Mouse (Mus musculus): Measurements from ENCODE around the gene Ptpn12. TPM values are rescaled to one million over a fixed set of nuclear protein-coding genes. Genes with fewer than 3 reads are reported as not detected.

Ptpn12 gene
- total RNA-seq (2015; ENCODE audit: low replicate concordance) (34.9 and 36.7 TPM in 2 replicates), total RNA-seq (2017; ENCODE audit: low replicate concordance) (26.5 and 31.1 TPM in 2 replicates)

DNA sequence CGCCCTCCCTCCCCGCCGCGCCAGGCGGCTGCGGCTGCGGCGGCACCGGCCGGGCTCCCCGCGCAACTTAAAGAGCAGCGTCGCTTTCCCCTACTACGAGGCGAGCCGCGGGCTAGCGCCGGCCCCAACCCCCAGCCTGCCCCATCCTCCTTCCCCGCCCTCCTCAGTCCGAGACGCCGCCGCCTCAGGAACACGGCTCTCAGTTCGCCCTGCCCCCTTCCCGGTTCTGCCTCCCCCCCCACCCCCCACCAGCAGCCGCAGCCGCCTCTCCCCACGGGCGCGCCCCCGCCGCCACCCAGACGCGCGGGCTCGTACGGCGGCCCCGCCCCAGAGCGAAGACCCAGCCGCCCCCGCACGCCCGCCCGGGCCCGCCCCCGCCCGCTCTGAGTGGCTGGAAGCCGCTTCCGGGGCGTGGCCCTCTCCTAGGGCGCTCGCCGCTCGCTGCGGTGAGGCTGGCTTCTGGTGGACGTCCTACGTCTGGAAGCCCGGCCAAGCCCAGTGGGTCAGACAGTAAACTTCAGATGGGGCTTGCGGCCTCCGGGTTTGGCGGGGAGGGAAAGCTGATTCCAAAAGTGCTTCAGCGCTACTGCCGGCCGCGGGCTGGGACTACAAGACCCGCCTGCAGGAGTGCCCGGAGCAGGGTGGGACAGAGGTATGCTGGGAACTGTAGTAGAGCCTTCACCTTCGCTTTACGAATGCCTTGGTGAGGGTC lies at the start of gene Ptpn12:
TSS of gene Ptpn12 (minus strand) at position 92 of the 712 bp plus-strand sequence.
- ATAC-seq (replicated peaks; ENCODE audit: low FRiP score, poor library complexity, severe bottlenecking) = peak; percentile 92

DNA sequence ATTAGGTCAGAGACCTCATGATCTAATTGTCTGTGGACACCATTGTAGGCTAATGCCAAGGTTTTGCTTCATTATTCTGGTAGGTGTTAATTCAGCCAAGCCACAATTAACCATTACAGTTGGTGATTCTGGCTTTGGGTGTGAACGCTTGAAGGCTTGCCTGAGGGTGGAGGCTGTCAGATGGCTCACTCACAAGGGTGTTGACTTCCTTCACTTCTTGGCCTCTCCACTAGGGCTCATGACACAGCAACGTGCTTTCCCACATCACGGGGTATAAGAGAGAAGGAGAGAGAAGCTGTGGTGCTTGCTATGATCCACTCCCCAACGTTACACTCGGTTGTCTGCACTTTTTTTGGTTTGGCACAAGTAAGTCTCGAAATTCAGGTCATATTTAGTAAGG lies 35.5 kb upstream of the Ptpn12 start:
- ATAC-seq (replicated peaks; ENCODE audit: low FRiP score, poor library complexity, severe bottlenecking) = no peak

- ATAC-seq (replicated peaks; ENCODE audit: low FRiP score, poor library complexity, severe bottlenecking) = no peak
Observed at GRCm38 (mm10) chr5:21057217-21057616, 1.5 kb upstream of the Ptpn12 start.

DNA sequence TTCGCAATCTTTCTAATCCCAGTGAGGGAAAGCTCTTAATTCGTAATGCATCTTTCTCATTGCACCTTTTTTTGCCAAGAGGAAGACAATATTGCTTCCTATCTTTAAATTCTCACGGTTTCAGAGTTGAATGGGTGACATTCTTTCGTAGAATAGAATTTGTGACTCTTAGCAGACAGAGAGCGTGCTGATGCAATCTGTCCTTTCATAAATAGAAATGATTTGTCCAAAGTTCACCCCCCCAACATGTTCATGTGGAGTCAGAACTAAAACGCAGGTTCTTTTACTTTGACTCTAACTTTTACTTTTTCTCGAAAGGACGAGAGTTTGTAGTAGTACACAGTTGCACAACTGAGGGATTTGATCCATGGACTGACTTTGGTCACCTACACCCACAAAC lies 884 bp upstream of the Ptpn12 start:
- no peak for ATAC-seq (replicated peaks; ENCODE audit: low FRiP score, poor library complexity, severe bottlenecking)

GRCm38 (mm10) chr5:21055071-21055819 lies 466 bp downstream of the Ptpn12 start:
- ATAC-seq (replicated peaks; ENCODE audit: low FRiP score, poor library complexity, severe bottlenecking) = peak; percentile 23

GRCm38 (mm10) chr5:21054472-21055070 lies 1.1 kb downstream of the Ptpn12 start:
- ATAC-seq (replicated peaks; ENCODE audit: low FRiP score, poor library complexity, severe bottlenecking) = 0 out of 2 replicates have a peak, but pooled peaks have one; percentile 3

DNA sequence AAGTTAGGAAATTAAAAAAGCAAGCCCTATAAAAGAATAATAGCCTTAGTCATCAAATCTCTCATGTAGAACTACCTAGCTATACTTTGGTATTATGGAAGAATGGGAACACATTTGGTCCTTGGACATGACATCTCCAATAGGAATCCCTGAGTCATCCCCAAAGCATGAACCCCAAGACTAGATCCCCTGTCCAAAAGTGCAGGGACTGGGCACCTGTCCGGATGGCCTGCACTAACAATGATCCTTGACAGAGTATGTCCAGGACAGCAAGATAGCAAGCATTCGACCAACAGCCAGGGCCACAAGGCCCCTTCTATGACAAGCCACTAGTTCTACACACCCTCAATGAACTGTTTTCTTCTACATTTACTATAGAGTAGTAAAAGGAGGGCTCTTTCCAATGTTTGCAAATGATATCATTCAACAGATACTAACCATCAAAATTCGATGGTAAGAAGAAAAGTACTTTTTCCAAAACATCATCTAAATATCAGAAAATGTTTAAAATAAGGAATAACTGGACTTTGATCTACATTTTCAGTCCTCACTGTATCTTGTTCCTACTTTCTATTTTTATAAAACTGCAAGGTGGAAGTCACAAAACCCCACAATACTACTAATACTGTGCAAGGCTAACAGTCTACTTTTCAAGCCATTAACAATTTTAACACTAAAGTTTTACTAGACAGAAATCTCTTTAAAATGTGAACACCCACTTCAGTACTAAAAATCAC lies 2.0 kb downstream of the Ptpn12 start:
- no peak for ATAC-seq (replicated peaks; ENCODE audit: low FRiP score, poor library complexity, severe bottlenecking)

- no peak for ATAC-seq (replicated peaks; ENCODE audit: low FRiP score, poor library complexity, severe bottlenecking)
Observed at GRCm38 (mm10) chr5:21052521-21052920, 3.2 kb downstream of the Ptpn12 start.

- ATAC-seq (replicated peaks; ENCODE audit: low FRiP score, poor library complexity, severe bottlenecking) = no peak
Observed at GRCm38 (mm10) chr5:21050770-21051122, 5.0 kb downstream of the Ptpn12 start.

DNA sequence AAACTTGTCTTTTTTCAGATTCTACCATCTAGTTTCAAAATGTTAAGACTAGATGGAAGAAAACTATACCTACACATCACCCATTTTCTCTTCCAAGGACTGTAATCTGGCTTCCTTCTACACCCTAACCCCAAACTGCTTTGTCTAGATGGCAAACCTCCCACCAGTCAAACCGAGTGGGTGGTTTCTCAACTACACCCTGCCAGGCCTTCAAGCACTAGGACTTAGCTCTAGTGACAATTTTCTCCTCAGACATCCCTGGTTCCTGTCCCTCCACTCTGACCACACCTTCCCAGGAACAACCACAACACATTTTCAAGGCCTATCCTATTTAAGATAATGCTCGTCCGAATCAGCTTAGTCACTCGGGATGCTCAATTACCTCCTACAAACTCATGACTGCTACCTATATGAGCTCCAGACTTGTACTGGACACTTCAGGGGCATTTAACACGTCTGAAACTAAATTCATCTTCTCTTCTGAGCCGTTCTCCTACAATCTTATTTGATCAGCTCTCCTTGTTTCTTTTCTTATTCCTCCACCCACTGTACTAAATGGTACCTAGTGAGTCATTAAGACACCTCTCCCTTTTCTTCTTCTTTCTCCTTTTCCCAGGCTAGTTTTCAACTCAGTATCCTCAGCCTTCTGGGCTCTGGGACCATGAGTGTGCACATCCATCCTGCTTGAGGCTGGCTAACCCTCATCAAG lies 5.5 kb downstream of the Ptpn12 start:
- ATAC-seq (replicated peaks; ENCODE audit: low FRiP score, poor library complexity, severe bottlenecking) = peak; percentile 32; the same call in 1 of the 2 replicates

GRCm38 (mm10) chr5:21049006-21049405 lies 6.7 kb downstream of the Ptpn12 start:
- ATAC-seq (replicated peaks; ENCODE audit: low FRiP score, poor library complexity, severe bottlenecking) = no peak

DNA sequence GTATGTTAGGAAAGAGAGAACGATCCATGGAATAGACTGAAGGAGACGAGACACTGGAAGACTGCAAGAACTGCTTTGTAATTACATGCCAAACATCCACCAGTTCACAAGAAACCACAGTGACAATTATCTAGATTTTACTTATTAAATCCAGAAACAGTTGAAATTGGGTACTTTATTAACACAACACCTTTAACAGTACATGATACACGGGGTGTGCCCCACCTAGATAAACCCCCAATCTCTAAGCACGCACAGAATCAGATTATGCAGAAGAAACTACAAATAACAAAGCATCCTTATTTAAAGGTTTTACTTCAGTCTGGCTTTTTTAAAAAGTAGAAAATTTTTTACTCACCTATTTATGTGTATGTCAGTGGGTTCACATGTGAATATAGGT lies 8.6 kb downstream of the Ptpn12 start:
- no peak for ATAC-seq (replicated peaks; ENCODE audit: low FRiP score, poor library complexity, severe bottlenecking)

- no peak for ATAC-seq (replicated peaks; ENCODE audit: low FRiP score, poor library complexity, severe bottlenecking)
Observed at GRCm38 (mm10) chr5:21046150-21047048, 9.3 kb downstream of the Ptpn12 start.

DNA sequence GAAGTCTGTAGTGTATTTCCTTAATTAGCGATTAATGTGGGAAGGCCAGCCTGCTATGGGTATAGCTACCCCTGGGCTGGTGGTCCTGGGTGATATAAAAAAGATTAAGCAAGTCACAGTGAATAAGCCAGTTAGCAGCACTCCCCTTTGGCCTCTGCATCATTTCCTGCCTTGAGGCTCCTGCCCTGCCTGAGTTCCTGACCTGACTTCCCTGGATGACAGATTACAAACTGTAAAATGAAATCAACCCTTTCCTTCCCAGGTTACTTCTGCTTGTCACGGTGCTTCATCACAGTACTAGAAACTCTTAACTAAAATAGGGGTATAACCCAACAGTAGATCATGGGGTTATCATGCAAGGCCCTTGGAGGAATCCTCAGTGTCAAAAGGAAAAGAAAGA lies 10.2 kb downstream of the Ptpn12 start:
- ATAC-seq (replicated peaks; ENCODE audit: low FRiP score, poor library complexity, severe bottlenecking) = no peak

DNA sequence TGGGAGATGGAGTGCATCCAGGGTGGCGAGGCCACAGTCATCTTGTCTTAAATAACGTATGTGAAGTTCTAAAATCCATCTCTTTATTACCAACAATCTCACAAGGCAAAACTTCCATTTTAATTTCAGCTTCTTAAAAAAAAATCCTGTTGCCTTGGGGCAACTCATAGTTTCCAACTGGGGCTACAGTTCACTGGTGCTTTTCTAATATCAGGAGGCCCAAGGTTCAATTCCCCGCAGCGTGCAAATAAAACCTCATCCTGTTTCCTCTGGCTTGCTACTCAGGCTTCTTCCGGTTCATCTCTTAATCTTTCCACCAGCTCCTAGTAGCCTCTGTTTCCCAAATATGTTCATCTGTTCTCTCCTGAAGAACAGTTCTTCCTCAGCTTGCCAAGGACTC lies 17.6 kb downstream of the Ptpn12 start:
- ATAC-seq (replicated peaks; ENCODE audit: low FRiP score, poor library complexity, severe bottlenecking) = no peak

DNA sequence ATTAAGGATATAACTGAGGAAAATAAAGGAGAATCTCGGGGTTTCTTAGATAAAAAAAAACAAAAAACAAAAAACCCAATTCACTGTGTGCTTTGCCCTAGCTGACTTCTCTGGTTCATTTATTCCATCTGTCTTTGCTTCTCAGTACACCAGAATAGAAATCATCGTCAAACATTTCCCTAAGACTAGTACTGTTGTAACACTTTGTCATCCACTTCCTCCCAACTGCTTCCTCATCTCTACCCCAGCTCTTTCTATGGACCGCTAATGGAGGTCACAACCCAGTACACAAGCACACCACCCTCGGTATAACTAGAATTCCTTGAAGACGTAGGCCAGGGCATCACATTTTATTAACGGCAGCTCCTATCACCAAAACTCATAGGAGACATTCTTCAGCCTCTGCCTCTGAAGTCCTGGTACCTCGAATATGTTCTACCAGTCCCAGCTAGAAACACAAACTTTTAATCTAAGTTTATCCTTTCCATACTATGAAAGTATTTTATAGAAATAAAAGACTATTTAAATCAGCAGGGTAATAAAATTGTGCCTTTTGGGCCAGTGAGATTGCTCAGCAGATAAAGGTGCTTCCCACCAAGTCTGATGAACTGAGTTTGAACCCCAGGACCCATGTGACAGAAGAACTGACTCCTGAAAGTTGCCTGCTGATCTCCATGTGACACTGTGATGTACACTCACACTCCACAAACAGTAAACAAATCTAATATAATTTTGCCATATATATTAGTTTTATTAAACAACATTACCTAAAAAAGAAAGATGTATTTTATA lies 19.8 kb downstream of the Ptpn12 start:
- no peak for ATAC-seq (replicated peaks; ENCODE audit: low FRiP score, poor library complexity, severe bottlenecking)

GRCm38 (mm10) chr5:21034388-21034966 lies 21.2 kb downstream of the Ptpn12 start:
- no peak for ATAC-seq (replicated peaks; ENCODE audit: low FRiP score, poor library complexity, severe bottlenecking)

All from erythroblast, adult 5-6 weeks (primary cell).